Mouse (Mus musculus) lung, postnatal 0 days (tissue): ENCODE results near the gene Syn1. TPM values are rescaled to one million over a fixed set of nuclear protein-coding genes. Genes with fewer than 3 reads are reported as not detected.

Experiments used
- ATAC-seq: fragments of 200-750 bp; cut with Nextera tagmentation; 2 replicates; pipeline ENCODE4 v1.8.0; 2017; ENCODE audit warnings: moderate library complexity
- DNase-seq: peaks from one replicate; pipeline ENCODE4 v3.0.0-alpha.2; 2016; ENCODE audit warnings: low spot score
- H3K27ac ChIP-seq: fragments of 300-500 bp; sonication (generic); 2 replicates; pipeline ENCODE4 v1.5.1; 2014; ENCODE audit warnings: antibody characterized with exemption, mild to moderate bottlenecking, low read length, mixed read lengths
- H3K27me3 ChIP-seq: fragments of 300-500 bp; sonication (generic); replicated peaks from 2 replicates; pipeline ENCODE4 v1.6.1; 2014; ENCODE audit warnings: low read length, mixed read lengths; ENCODE audit not compliant: insufficient read depth
- H3K36me3 ChIP-seq: fragments of 300-500 bp; sonication (generic); 2 replicates; pipeline ENCODE4 v1.6.1; 2014; ENCODE audit warnings: low read length, mixed read lengths; ENCODE audit not compliant: insufficient read depth
- H3K4me1 ChIP-seq: fragments of 300-500 bp; sonication (generic); 2 replicates; pipeline ENCODE4 v1.6.1; 2014; ENCODE audit warnings: antibody characterized with exemption, low read depth, low read length, mixed read lengths; ENCODE audit not compliant: insufficient read depth
- H3K4me2 ChIP-seq: fragments of 300-500 bp; sonication (generic); replicated peaks from 2 replicates; pipeline ENCODE4 v1.6.1; 2014; ENCODE audit warnings: low read depth, mild to moderate bottlenecking, low read length, moderate library complexity, mixed read lengths
- H3K4me3 ChIP-seq: fragments of 300-500 bp; sonication (generic); 2 replicates; pipeline ENCODE4 v1.5.1; 2014; ENCODE audit warnings: low read depth, low read length
- H3K9ac ChIP-seq: fragments of 300-500 bp; sonication (generic); replicated peaks from 2 replicates; pipeline ENCODE4 v1.6.1; 2014; ENCODE audit warnings: low read depth, mild to moderate bottlenecking
- H3K9me3 ChIP-seq: fragments of 300-500 bp; sonication (generic); 2 replicates; pipeline ENCODE4 v1.6.1; 2016; ENCODE audit warnings: low read length, mixed read lengths
- CTCF ChIP-seq: IDR thresholded peaks from 2 replicates; pipeline ENCODE4 v1.5.1; 2016; ENCODE audit warnings: antibody characterized with exemption, mild to moderate bottlenecking
- EP300 ChIP-seq: IDR thresholded peaks from 2 replicates; pipeline ENCODE4 v1.6.1; 2016; ENCODE audit warnings: antibody characterized with exemption, mild to moderate bottlenecking, control low read depth
- WGBS: fragments of 180-500 bp; shearing (Covaris S2); extraction: QIAGEN DNeasy Blood & Tissue Kit; methylation state at CpG from one replicate; pipeline ENCODE4 v1.1.7; 2014; 5-methylcytosine and 5-hydroxymethylcytosine counted together
- polyA plus RNA-seq: library from polyadenylated mRNA; unstranded; fragments of >200 nt; fragmentation: Nextera tagmentation; extraction: Ambion mirVana; gene quantifications from 2 replicates; pipeline ENCODE4 v1.2.1, GENCODE M21; 2015

Gene Syn1
- polyA plus RNA-seq, 1 experiment from 2014 or later, result not detected

DNA sequence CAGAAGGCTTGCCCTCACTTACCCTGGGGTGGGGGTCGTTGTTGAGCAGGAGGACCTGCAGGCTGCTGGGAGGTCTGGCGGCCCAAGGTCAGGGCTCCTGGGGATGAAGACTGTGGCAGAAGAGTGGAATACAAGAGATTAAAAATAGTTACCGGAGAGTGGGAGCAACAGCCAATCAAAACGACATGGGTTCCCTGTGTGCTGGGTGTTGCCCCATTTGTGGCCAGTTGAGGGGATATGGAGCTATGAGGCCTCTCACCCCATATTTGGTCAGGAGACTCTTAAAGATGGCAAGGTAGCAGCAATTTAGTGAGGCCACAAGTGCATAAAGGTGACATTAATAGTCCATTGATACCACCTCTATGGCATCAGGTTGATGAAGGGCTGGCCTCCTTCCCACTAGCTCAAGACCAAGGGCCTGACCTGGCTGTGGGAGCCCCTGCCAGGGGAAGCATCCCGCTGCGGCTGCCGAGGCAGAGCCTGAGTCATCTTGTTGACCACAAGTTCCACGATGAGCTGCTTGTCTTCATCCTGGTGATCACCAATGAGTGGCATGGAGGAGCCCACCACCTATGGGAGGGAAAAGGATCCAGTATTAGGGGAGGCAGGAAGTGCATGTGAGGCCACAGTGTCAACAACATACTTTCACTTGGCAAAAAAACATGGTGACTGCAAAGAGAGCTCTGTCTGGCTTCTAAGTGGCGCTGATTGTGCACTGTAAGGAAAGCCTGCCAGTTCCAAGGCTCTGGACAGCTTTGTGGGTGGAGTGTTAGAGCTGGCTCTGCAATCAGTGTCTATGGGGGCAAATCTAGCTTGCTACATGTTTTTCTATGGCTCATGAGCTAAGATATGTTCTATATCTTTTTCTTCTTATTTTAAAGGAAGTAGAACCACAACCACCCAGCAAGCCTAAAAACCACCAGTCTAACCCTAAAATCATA, 57.4 kb downstream of the Syn1 start:
- Histone ChIP-seq H3K4me1 (no peaks in the 10 kb centered on the region), H3K36me3 (no peaks in the 10 kb centered on the region), H3K4me2 (no peak overlapping the region), H3K27me3 (no peaks in the 10 kb centered on the region), H3K9me3 (no peaks in the 10 kb centered on the region), H3K9ac (no peak overlapping the region), H3K27ac (no peak overlapping the region), H3K4me3 (no peak overlapping the region)
- DNase-seq (no peak), ATAC-seq (peak; percentile 18; the same call in 1 of the 2 replicates)
- 69% methylated on average over 9 of the region's 9 CpGs for WGBS
- no peak for TF ChIP-seq CTCF
- TF ChIP-seq EP300, result no peak

DNA sequence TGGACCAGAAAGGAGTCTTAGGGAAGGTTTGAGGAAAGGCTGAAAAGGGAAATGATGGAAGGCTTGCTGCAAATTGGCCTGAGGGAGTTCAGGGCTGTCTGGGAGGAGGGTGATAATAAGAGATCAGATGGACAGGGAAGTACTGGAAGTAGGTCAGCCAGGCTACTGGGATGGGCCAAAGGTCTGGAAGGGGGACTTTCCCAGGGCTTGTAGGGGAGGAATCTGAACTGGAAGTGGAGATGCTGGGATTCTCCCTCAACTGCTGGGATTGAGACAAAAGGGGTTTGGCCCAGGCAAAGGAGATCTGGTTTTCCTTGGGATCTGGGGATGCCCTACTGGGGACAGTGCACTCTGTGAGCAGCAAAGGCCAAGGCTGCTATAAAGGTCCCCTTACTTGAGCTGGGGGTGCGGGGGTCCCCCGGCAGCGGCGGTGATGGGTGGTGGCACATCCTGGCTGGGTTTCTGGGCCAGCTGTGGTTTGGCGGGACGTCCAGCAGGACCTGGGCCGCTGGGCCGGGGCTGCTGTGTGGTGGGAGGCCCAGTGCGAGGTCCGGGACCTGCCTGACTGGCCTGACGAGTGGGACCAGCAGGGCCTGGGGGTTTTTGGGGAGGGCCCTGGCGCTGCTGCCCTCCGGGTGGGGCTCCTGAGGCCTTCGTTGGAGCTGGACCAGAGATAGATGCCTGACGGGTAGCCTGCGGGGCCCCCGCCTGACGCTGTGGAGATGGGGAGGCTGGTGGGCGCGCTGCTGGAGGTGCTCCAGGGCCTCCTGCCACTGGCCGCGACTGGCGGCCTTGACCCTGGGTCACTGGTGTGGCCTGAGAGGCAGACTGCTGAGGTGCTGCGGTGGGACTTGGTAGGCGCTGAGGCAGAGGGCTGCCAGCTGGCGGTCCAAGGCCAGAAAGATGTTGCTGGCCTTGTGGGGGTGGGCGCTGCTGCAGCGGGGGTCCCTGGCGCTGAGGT, 58.4 kb downstream of the Syn1 start:
- Histone ChIP-seq H3K36me3 (no peaks in the 10 kb centered on the region), H3K4me2 (0 out of 2 replicates have a peak overlapping the region, but pooled peaks have one; percentile 5), H3K4me3 (no peak overlapping the region), H3K9me3 (no peaks in the 10 kb centered on the region), H3K27ac (no peak overlapping the region), H3K27me3 (no peaks in the 10 kb centered on the region), H3K9ac (no peak overlapping the region), H3K4me1 (no peaks in the 10 kb centered on the region)
- DNase-seq (no peak), ATAC-seq (peak; percentile 38)
- TF ChIP-seq CTCF, result no peak
- no peak for TF ChIP-seq EP300
- 24% methylated on average over 24 of the region's 29 CpGs for WGBS

DNA sequence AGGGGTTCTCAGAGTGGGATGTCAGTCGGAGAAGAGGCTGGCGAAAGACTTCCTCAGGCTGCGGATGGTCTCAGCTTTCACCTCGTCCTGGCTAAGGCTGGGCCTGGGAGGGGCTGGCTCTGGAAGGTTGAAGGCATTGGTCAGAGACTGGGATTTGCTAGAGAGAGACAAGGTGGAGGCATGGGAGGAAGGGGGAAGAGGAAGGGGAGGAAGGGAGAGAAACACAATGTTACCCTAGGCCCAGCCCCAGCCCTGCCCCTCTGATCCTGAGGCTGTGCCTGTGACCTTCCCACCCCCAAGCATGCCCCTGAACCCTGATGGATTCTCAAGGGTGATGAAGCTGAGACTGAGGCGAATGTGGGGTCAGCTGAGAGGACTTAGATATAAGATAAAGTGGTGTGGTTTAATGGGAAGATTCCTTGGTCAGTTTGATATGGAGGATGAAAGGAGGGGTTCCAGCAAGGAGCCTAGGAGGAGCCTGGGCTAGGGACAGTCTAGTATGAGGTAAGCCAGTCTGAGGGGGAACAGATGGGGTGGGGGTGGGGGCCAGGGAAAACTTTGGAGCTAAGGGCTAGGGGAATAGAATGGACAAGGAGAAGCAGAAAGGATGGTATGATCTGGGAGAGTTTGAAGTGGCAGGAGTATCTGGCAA, 59.2 kb downstream of the Syn1 start:
- no peaks in the 10 kb centered on the region for H3K27me3 ChIP-seq
- no peak overlapping the region for H3K27ac ChIP-seq
- H3K9me3 ChIP-seq, result no peaks in the 10 kb centered on the region
- no peaks in the 10 kb centered on the region for H3K36me3 ChIP-seq
- TF ChIP-seq CTCF, result no peak
- TF ChIP-seq EP300, result no peak
- H3K9ac ChIP-seq, result no peak overlapping the region
- DNase-seq (no peak), ATAC-seq (peak; percentile 11; the same call in 1 of the 2 replicates)
- WGBS, result 37% methylated on average over 5 of the region's 5 CpGs
- no peaks in the 10 kb centered on the region for H3K4me1 ChIP-seq
- no peak overlapping the region for H3K4me3 ChIP-seq
- no peak overlapping the region for H3K4me2 ChIP-seq

- Histone ChIP-seq H3K4me3 (no peak overlapping the region), H3K4me1 (no peaks in the 10 kb centered on the region), H3K9me3 (no peaks in the 10 kb centered on the region), H3K36me3 (peaks cover 4% of the 10 kb centered on the region; the same call in 1 of the 2 replicates), H3K27ac (no peak overlapping the region), H3K4me2 (no peak overlapping the region), H3K27me3 (no peaks in the 10 kb centered on the region), H3K9ac (no peak overlapping the region)
- no peak for TF ChIP-seq CTCF
- no peak for TF ChIP-seq EP300
- no peak for DNase-seq
- 88% methylated on average over 7 of the region's 7 CpGs for WGBS
- no peak for ATAC-seq
Measured at GRCm38 (mm10) chrX:20853794-20854193, 67.0 kb downstream of the Syn1 start.

GRCm38 (mm10) chrX:20848256-20848984, 72.4 kb downstream of the Syn1 start:
- DNase-seq (peak; percentile 95), ATAC-seq (peak; percentile 99)
- H3K36me3 ChIP-seq, result peaks cover 4% of the 10 kb centered on the region; the same call in 1 of the 2 replicates
- H3K9me3 ChIP-seq, result no peaks in the 10 kb centered on the region
- no peaks in the 10 kb centered on the region for H3K4me1 ChIP-seq
- 13% methylated on average over 40 of the region's 42 CpGs for WGBS
- peak overlapping the region; percentile 60 for H3K4me2 ChIP-seq
- TF ChIP-seq EP300 (no peak), CTCF (no peak)
- H3K9ac ChIP-seq, result peak overlapping the region; percentile 41
- peak overlapping the region; percentile 53 for H3K4me3 ChIP-seq
- no peaks in the 10 kb centered on the region for H3K27me3 ChIP-seq
- peak overlapping the region; percentile 47; the same call in 1 of the 2 replicates for H3K27ac ChIP-seq
